Mouse (Mus musculus): ENCODE results near the gene Zfp9.

Gene Zfp9

DNA sequence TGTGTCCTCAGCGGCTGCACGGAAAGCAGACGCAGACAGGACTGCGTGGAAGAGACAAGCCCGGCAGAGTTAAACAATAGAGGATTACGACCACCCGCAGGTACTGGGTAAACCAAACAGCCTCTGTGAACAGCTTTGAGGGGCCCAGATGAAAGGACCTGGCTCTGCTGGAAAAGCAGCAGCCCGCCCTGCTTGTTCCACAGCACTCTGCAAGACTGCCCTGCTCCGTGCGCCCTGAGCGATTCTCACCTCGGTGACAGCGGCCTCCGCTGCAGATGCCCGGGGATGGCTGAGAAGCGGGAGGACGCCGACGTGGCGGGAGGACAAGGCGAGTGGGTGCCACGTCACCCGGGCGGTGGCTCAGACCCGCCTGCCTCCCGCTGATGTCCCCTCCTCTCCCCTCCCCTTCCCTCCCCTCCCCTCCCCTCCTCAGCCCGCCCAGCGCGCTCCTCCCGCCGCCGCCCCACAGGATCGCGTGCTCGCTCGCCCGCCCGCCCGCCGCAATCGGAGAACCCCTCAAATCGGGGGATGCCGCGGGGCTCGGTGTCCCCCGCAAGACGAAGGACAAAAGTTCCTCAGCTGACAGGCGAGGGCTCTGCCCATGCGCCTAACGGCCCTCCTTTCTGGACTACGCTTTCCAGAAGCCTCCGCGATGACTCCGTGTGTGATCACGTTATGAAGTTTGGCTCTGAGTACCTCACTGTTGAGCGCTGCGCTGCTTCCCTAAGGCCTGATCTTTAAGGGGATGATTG lies at the start of gene Zfp9:
TSS of gene Zfp9 (minus strand) at position 364 of the 752 bp plus-strand sequence.
- peak; percentile 82 for DNase-seq

DNA sequence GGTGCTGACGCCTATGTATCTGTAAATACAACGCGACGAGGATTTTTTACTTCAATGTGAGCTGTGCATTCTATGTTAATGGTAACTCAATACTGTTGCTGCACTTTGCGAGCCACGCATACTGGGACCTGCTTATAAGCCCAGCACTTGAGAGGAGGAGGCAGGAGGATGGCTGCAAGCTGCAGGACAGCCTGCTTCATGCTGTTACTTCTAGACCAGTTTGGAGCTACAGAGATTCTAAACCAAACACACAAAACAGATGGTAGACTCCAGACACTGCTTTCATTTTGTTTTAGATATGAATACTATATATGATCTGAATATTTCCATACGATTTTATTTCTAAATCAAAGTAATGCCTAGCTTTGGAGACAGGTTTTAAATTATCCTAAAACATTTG lies 41.5 kb upstream of the Zfp9 start:
- no peak for DNase-seq

DNA sequence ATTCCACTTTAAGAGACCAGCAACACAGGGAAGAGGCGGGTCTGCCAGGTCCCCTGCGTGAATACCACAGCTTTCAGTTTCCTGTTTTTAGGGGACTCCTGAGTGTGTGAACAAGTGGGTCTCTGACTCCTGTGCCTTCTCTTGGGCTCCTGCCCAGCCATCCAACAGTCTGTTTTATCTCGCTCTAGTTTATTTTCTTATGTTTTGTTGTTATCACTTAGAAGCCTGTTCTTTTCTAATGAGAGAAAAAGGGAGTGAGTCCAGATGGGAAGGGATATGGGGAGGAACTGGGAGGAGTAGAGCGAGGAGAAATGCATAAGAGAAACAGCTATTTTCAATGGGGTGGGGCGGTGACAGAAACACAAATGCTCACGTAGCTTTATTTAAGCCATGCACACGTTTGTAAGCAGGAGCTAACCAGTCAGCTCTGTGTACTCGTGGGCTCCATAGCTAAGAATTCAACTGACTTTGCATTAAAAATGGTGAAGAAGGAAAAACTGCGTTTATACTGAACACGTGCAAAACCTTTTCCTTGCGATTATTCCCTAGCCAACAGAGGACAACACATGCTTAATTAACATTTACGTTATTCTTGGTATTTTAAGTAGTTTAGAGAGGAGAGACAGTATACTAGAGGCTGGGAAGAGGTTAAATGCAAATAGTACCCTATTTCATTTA lies 34.4 kb upstream of the Zfp9 start:
- DNase-seq: no peak

DNA sequence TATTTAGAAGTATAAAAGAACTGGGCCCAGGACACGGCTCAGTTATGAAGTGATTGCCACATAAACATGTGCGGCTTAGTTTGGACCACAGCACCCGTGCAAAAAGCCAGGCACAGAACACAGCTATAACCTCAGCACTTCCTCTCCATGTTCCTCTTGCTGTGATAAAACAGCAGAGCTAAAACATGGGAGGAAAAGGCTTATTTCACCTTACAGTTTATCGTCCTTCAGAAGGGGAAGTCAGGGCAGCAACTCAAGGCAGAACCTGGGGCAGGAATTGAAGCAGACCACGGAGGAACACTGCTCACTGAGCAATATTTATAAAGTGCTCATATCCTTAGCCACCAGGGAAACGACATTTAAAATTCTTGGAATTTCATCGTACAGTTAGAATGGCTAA lies 19.9 kb upstream of the Zfp9 start:
- DNase-seq: no peak

DNA sequence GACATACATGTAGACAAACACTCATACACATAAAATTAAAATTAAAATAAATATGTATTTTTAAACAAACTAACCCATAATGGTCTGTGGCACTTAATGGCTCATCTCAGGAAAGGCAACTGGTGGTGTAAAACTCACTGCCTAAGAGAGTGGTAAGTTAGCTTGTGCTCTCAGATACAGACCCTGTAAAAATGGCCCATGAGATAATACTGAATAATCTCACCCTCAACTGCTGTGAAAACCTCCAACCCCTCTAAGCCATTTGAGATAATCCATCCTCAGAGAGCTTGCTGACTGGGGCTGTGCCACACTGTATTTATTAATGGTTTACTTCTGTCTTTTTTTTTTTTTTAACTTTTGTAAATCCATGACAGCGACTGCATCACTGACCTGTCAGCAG lies 3.0 kb upstream of the Zfp9 start:
- no peak for DNase-seq

DNA sequence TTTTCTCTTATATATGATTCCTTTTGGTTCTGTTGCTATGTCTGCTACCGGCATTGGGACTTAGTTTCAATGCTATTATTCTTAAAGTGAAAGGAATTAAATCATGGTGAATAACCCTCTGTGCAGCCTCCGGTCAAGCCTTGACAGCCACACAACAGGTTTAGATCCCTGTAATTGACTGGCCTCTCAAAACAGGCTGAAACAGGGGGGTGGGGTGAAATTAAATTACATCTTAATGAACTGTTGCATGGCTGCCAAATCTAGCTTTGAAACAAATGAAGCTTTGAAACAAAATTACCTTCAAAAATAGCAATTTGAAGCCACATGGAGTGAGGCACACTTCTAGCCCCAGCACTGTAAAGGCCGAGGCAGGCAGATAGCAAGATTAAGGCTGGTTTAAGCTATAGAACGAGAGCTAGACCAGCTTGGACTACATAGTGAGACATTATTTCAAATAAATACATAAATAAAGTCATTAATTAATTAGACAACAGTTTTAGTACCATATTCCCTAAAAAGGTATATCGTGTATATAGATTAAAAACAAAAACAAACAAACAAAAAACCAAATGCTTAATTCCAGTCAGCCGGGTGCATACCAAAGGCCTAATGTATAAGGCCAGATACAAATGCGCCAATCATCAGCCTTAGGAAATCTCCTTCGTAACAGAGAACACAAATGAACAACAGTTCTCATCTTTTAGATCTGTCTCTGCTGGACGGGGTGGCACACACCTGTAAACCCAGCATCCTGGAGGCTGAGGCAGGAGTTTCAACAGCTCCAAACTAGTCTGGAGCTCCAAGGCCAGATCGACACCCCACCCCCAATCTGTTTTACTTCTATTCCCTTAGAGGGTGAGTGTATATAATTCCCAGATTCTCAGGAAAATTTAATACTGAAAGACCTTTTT lies 990 bp downstream of the Zfp9 start:
- DNase-seq: no peak

DNA sequence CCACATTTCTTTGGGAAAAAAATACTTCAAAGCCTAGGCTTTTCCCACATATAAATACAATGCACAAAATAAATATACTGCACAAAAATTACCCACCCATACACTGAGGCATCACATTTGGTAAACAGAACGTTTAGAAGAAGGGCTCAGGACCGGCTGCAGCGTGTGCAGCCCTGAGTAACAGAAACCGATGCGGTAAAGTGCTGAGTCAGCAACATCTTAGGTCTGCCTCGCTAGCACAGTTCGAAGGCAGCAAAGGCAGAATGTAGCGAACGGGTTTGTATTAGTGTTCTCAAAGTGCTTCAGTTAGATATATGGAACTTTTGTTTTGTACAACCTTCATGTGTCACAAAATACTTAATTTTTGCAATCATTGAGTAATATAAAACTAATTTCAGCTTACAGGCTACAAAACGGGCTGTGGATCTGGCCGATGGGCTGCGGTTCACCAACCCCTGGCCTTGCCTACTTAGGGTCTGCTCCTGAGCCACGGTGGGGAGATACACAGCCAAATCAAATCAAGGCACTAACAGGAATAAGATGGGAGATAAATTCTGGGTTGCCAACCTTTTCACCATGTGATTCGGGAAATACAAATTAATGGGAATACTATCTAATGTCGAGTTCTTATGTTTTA lies 16.9 kb downstream of the Zfp9 start:
- DNase-seq: no peak

DNA sequence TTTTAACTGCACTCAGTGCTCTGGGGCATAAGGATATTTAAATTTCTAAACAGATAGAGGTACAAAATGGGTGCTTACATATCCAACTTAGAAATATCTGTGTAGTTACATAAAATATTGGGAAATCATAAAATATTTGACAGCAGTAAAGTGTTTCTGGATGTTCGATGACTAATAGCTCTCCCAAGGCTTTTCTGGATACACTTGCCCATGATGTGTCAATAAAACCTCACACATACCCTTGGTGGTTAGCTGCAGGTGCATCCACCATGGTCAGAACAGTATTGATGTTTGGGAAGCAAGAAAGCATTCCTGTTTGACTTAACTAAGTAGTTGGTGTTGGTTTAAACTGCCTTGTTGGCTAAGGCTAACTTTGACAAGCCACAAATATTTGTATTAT lies 21.4 kb downstream of the Zfp9 start:
- no peak for DNase-seq

DNA sequence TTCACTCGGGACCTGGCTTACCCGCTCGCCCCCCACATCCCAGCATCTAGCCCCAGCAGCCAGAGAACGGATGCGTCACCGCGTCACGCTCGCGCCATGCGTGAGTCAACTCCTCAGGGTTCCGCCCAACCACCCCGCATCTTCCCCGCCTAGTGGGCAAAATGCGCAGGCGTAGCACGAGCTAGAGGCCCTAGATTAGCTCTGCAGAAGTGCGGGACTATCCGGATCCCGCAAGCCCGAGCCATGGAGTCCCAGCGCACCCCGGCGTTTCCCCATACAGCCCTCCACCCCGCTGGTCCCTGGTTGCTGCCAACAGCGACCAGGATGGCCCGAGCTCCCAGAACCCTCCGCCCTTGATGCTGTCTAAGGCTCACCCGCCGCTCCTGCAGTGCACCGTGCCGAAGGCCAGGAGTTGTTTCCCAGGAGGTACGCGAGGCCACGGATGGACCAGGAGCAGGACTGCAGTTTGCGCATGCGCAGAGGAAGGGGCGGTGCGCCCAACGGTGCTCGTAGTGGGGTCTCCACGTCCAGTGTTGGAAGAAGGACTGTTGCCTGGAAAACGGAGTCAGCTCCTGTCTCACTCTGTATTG lies 24.0 kb downstream of the Zfp9 start, which contains the start of gene Zfp248:
TSS of gene Zfp248 (minus strand) at position 487 of the 590 bp plus-strand sequence.
- DNase-seq: peak; percentile 92

DNA sequence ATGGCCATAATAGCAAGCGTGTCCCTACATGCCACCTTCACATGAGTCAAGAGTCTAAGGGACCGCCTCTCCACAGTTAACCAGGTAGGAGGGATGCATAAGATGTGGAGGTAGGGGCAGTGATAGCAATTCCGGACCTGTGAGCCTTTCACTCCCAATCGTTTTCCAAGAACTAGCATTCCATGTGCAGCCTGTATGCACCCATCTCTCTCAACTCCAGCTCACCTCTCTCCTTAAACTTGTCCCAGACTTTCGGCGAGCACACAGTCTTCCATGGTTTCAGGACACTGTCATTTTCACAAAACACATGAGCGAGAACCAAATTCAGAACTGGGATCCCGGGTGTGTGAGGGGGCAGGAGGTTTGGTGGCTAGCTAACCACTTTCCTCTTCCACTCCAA lies 24.7 kb downstream of the Zfp9 start:
- DNase-seq: peak; percentile 27

DNA sequence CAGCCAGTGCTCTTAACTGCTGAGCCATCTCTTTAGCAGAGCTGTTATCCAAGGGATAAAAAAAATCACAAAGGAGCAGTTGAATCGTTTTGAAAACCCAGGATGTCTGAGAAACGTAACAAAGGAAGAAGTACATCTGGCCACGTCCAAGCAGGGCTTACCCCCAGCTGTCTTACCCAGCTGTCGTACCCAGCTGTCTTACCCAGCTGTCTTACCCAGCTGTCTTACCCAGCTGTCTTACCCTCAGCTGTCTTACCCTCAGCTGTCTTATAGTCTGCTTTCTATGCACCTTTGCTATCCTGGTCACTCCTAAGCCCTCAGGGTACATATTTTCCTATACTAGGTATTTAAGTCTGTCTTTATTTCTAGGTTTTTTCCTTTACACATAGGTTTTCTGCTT lies 47.6 kb downstream of the Zfp9 start:
- no peak for DNase-seq

DNA sequence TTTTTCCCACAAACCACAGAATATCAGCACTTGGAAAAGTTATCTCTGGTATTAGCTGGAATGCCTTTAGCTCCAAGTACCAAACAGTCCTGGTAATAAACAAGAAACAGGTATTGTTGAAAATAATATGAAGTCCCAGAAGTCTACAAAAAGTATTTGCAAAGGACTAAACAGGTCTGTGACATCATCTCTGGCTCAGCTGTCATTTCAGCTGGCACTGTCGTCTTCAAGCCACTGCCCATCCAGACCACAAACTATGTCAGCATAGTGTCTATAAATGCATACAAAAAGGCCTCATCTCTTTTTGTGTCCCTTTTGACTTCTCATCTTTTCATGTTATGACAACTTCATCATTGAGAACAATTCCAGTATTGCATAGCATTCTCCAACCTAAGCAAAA lies 52.5 kb downstream of the Zfp9 start:
- DNase-seq: no peak

DNA sequence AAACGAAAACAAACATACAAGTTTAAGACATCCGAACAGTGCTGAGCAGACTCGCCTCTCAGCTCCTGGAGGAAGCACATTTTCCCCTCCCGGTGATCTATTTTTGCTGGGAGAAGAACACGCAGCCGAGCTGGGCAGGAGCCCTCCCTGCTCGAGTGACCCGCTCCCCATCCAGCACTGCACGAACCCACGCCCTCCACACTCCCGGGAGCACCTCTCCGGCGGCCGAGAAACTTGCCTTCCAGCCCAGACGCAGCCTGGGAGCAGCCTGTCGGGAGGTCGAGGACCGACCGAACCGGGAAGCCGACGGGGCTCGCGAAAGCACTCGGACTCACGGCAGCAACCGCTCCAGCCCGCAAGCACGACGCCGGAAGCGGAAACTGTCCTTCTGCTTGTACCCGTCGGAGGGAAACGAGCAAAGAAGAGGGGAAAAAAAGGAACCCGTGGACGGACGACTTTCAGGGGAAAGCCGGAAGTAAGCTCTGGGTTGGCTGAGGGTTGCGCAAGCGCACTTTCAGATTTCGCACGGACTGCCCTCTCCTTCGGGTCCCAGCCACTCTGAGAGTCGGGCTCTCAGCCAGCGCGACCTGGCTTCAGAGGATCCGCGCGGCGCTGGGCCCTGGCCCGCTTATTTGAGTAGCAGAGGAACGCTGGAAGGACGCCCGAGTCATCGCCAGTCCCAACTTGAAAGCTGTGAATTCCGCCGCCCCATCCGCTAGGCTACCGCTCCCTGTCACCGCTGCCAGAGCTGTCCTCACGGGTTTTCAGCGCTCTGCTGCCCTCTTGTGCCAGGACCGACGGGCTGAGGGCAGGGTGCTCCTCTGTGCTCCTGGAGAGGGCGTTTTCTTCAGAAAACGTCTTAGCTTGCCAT lies 59.8 kb downstream of the Zfp9 start, which contains the start of gene Bms1:
TSS of gene Bms1 (minus strand) at position 425 of the 871 bp plus-strand sequence.
- peak; percentile 96 for DNase-seq
